Mouse (Mus musculus): ENCODE results near the gene Top3b. TPM values are rescaled to one million over a fixed set of nuclear protein-coding genes. Genes with fewer than 3 reads are reported as not detected.
A peak's percentile ranks its signal among the peaks of the same experiment; 100 is the strongest.
"Not testable (repeated sequence)": the region's sequence is repeated elsewhere in the genome, so short reads cannot be mapped to it uniquely, and the experiment has no call there.

The Top3b gene
- 46.0 and 54.6 TPM in 2 replicates for polyA plus RNA-seq (2012; ENCODE audit: insufficient read depth, insufficient read length, missing spikeins)

DNA sequence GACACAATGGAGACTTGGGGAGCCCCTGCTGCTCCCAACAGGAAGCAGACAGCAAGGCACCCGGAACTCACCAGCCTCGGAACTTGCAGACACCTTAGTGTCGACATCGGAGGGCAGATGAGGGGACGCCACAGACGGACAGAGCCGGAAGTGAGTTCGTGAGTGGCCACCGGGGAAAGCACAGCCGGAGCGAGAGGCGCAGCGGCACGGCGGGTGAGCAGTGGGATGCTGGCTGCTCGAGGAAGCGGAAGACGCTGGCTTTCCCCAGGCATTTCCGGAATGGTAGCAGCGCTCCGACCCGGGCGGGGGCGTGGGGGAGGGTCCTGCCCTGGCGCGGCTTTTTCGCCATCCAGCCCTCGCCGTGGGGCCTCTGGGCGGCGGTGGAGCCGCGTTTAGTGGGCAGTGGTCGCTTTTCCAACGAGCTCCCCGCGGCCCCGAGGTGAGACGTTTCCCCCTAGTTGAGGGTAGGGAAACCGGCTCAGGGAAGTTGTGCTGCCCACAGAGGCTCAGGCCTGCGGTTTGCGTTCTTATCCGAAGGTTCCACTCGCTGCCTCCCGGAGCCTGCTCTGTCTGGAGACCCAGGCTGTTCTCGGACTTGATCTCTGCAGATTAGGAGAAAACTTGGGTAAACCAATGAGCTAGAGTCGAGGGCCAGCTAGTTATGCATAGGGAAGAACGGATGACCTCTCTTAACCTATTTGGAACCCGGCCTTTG, at the start of gene Top3b, which contains the start of gene Vpreb1:
Gene Top3b (plus strand): TSS at position 120 of the 715 bp plus-strand sequence.
Gene Vpreb1 (minus strand): TSS at position 227 of the 715 bp plus-strand sequence.
- Histone ChIP-seq H3K4me1 (ENCODE audit: control insufficient read depth, insufficient read depth, low read length) (peaks cover 14% of the 10 kb centered on the region), H3K4me3 (ENCODE audit: insufficient read depth, low read length) (peak within 1 kb of the TSS; percentile 72), H3K27ac (ENCODE audit: insufficient read depth, low read depth, low read length) (peak within 1 kb of the TSS; percentile 84)
- TF ChIP-seq CTCF (IDR thresholded peaks at IDR 0.05; ENCODE audit: low read depth, low read length), result no peak
- no peak for TF ChIP-seq POLR2A (IDR thresholded peaks at IDR 0.05; ENCODE audit: borderline replicate concordance, low read depth, low read length)

DNA sequence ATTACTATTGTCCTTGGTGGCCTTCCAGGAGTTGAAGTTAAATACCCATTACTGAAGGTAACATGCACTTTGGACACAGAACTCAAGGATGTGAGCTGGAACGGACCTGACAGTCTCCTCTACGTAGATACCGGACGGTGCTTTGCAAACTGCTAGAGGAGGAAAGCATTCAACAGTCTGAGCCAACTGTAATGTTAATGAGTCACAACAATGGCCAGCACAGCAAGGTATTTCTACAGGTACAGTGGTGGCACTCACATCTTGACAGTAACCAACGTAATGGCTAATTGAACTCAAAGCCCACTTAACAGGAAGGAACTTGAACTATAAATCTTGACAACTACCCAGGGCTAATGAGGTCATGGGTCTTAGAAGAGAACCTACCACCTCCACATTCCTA, 45.1 kb upstream of the Top3b start:
- Histone ChIP-seq H3K4me3 (ENCODE audit: insufficient read depth, low read length) (no peak overlapping the region), H3K4me1 (ENCODE audit: control insufficient read depth, insufficient read depth, low read length) (peaks cover 7% of the 10 kb centered on the region), H3K27ac (ENCODE audit: insufficient read depth, low read depth, low read length) (no peak overlapping the region)
- TF ChIP-seq POLR2A (IDR thresholded peaks at IDR 0.05; ENCODE audit: borderline replicate concordance, low read depth, low read length) (no peak), CTCF (IDR thresholded peaks at IDR 0.05; ENCODE audit: low read depth, low read length) (no peak)

GRCm38 (mm10) chr16:16826223-16826622, 44.3 kb upstream of the Top3b start:
- no peak for TF ChIP-seq POLR2A (IDR thresholded peaks at IDR 0.05; ENCODE audit: borderline replicate concordance, low read depth, low read length)
- no peak for TF ChIP-seq CTCF (IDR thresholded peaks at IDR 0.05; ENCODE audit: low read depth, low read length)
- Histone ChIP-seq H3K4me1 (ENCODE audit: control insufficient read depth, insufficient read depth, low read length) (peaks cover 7% of the 10 kb centered on the region), H3K4me3 (ENCODE audit: insufficient read depth, low read length) (no peak overlapping the region), H3K27ac (ENCODE audit: insufficient read depth, low read depth, low read length) (no peak overlapping the region)

- Histone ChIP-seq H3K27ac (ENCODE audit: insufficient read depth, low read depth, low read length) (no peak within 1 kb of the TSS), H3K4me3 (ENCODE audit: insufficient read depth, low read length) (peak within 1 kb of the TSS; percentile 78), H3K4me1 (ENCODE audit: control insufficient read depth, insufficient read depth, low read length) (peaks cover 7% of the 10 kb centered on the region)
- TF ChIP-seq CTCF (IDR thresholded peaks at IDR 0.05; ENCODE audit: low read depth, low read length) (no peak), POLR2A (IDR thresholded peaks at IDR 0.05; ENCODE audit: borderline replicate concordance, low read depth, low read length) (no peak)
These were observed 41.5 kb upstream of the Top3b start, which contains the start of gene Spag6l for GRCm38 (mm10) chr16:16828757-16829615. Gene Spag6l (minus strand): TSS chr16:16829456.

DNA sequence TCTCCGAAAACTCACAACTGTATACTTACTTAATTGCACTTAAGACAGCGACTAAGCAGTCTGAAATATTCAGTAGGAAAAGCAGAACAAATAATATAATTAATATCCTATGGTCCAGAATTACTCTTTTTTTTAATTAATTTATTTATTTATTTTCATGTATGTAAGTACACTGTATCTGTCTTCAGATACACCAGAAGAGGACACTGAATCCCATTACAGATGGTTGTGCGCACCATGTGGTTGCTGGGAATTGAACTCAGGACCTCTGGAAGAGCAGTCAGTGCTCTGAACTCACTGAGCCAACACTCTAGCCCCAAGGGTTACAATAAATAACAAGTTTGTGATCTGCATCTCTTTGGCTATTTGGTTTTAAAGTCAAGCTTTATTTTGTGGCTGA, 40.9 kb upstream of the Top3b start:
- TF ChIP-seq CTCF (IDR thresholded peaks at IDR 0.05; ENCODE audit: low read depth, low read length) (no peak), POLR2A (IDR thresholded peaks at IDR 0.05; ENCODE audit: borderline replicate concordance, low read depth, low read length) (no peak)
- H3K27ac ChIP-seq (ENCODE audit: insufficient read depth, low read depth, low read length), result no peak overlapping the region
- H3K4me1 ChIP-seq (ENCODE audit: control insufficient read depth, insufficient read depth, low read length), result peaks cover 7% of the 10 kb centered on the region
- no peak overlapping the region for H3K4me3 ChIP-seq (ENCODE audit: insufficient read depth, low read length)

- H3K4me1 ChIP-seq (ENCODE audit: control insufficient read depth, insufficient read depth, low read length), result no peaks in the 10 kb centered on the region
- TF ChIP-seq POLR2A (IDR thresholded peaks at IDR 0.05; ENCODE audit: borderline replicate concordance, low read depth, low read length) (no peak), CTCF (IDR thresholded peaks at IDR 0.05; ENCODE audit: low read depth, low read length) (no peak)
- H3K27ac ChIP-seq (ENCODE audit: insufficient read depth, low read depth, low read length), result no peak overlapping the region
- H3K4me3 ChIP-seq (ENCODE audit: insufficient read depth, low read length), result no peak overlapping the region
These were observed 21.3 kb upstream of the Top3b start for GRCm38 (mm10) chr16:16849196-16849595.

GRCm38 (mm10) chr16:16852411-16852810, 18.1 kb upstream of the Top3b start:
- no peak for TF ChIP-seq POLR2A (IDR thresholded peaks at IDR 0.05; ENCODE audit: borderline replicate concordance, low read depth, low read length)
- TF ChIP-seq CTCF (IDR thresholded peaks at IDR 0.05; ENCODE audit: low read depth, low read length), result no peak
- no peak overlapping the region for H3K27ac ChIP-seq (ENCODE audit: insufficient read depth, low read depth, low read length)
- no peak overlapping the region for H3K4me3 ChIP-seq (ENCODE audit: insufficient read depth, low read length)
- H3K4me1 ChIP-seq (ENCODE audit: control insufficient read depth, insufficient read depth, low read length), result no peaks in the 10 kb centered on the region

DNA sequence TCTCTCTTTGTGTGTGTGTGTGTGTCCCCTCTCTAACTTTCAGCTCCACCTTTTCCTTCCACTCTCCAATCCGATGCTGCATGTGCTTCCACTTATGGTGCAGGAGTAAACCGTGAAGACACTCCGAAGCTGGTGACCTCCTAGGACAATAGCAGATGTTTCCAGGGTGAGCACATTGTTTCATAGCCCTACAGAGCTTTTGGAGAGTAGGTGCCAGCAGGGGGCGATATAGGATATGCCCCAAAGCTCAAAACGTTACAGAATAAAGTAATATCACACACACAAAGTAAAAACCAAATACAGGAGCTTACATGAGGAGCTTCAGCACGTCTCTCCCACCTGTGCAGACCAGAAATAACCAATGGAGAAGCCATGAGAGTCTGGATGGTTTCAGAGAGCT, 15.7 kb upstream of the Top3b start:
- no peak for TF ChIP-seq CTCF (IDR thresholded peaks at IDR 0.05; ENCODE audit: low read depth, low read length)
- TF ChIP-seq POLR2A (IDR thresholded peaks at IDR 0.05; ENCODE audit: borderline replicate concordance, low read depth, low read length), result no peak
- H3K4me1 ChIP-seq (ENCODE audit: control insufficient read depth, insufficient read depth, low read length), result no peaks in the 10 kb centered on the region
- H3K27ac ChIP-seq (ENCODE audit: insufficient read depth, low read depth, low read length), result no peak overlapping the region
- H3K4me3 ChIP-seq (ENCODE audit: insufficient read depth, low read length), result no peak overlapping the region

DNA sequence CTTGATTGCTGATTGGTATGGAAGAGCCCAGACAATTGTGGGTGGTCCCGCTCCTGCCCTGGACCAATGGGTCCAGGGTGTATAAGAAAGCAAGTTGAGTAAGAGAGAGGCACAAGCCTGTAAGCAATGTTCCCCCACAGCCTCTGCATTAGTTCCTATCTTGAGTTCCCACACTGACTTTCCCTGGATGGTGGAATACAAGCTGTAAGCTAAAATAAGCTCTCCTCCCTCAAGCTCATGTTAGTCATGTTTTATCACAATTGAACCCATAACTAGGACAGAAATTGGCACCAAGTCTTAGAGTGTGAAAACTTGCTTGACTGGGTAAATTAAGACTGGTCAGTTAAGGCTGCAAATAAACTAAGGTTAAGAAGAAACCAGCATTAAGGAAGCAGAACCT, 15.0 kb upstream of the Top3b start:
- Histone ChIP-seq H3K4me1 (ENCODE audit: control insufficient read depth, insufficient read depth, low read length) (no peaks in the 10 kb centered on the region), H3K4me3 (ENCODE audit: insufficient read depth, low read length) (no peak overlapping the region), H3K27ac (ENCODE audit: insufficient read depth, low read depth, low read length) (no peak overlapping the region)
- TF ChIP-seq POLR2A (IDR thresholded peaks at IDR 0.05; ENCODE audit: borderline replicate concordance, low read depth, low read length) (no peak), CTCF (IDR thresholded peaks at IDR 0.05; ENCODE audit: low read depth, low read length) (no peak)

DNA sequence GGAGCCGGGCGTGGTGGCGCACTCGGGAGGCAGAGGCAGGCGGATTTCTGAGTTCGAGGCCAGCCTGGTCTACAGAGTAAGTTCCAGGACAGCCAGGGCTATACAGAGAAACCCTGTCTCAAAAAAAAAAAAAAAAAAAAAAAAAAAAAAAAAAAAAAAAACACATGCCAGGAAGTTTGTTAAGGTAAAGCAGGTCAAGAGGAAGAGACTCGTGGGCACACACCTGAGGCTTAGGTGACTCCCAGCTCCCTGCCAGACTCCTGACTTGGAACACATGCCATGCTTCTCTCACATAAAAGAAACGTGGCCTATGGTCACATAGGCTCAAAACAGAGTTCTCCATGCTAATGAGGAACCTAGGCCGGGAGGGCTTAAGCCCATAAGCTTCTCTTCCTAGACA, 14.5 kb upstream of the Top3b start:
- H3K27ac ChIP-seq (ENCODE audit: insufficient read depth, low read depth, low read length), result not testable (repeated sequence)

More for the DNA sequence above, 14.5 kb upstream of the Top3b start:
- not testable (repeated sequence) for H3K4me1 ChIP-seq (ENCODE audit: control insufficient read depth, insufficient read depth, low read length); H3K4me3 ChIP-seq (ENCODE audit: insufficient read depth, low read length)

Measured in bone marrow macrophage, adult 2 months (primary cell).